In the genomic region with DNA sequence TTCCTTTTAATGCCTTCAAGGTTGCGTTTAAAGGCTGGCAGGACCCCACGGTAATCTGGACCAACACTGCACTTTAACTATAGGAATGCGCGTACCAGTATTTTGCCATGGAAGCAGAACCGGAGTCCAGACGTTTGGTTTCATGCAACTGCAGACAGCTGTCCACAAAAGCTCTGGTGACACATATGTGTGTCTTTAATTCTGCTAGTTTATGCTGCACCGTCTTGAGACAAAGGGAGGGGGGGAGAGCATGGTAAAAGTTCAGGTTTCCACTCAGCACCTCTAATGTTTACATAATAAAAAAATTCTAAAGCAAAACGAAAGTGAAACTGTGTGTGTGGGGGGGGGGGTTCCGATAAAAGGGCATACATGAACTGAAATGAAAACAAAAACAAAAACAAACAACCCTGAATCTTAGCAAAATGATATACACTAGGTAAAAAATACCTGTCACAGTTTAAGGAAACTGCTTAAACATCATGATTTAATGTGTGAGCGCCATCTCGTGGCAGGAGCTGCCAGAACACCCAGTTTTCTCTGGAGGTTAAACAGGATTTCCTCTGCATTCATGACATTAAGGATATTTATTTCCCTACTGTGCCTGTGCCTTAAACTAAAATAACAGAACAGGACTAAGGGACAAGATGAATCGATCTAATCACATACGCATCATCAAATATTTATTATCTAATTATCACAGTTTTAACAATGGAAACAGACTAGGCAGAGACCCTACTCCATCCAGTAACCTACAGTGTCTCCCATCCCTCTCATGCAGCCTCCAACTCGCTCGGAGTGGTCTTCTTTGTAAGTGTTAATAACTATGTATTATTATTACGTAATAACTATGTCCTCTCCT, we compare ENCODE assay signal across 7 mouse cellular contexts. TPM values are rescaled to one million over a fixed set of nuclear protein-coding genes. Genes with fewer than 3 reads are reported as not detected.
DNase-seq lines count a peak whose midpoint lies in the region; ATAC-seq lines count a peak whose summit lies in the region.

No protein-coding gene starts in this region.

- WGBS in intestine, embryonic 16.5 days, result 49% methylated on average over 16 of the region's 16 CpGs

- peaks cover 24% of the 10 kb centered on the region for H3K4me1 ChIP-seq in intestine, embryonic 16.5 days (ENCODE audit: control insufficient read depth, insufficient read depth, low read length)

- peak; percentile 14; the same call in 1 of the 2 replicates for ATAC-seq in intestine, embryonic 16.5 days
- peak; percentile 73; the same call in 1 of the 2 replicates for ATAC-seq in megakaryocyte-erythroid progenitor cell, adult 5-6 weeks (replicated peaks; ENCODE audit: low FRiP score, low TSS enrichment, poor library complexity, severe bottlenecking)

- H3K27me3 ChIP-seq in intestine, embryonic 16.5 days (replicated peaks; ENCODE audit: control insufficient read depth, insufficient read depth, low read length), result no peaks in the 10 kb centered on the region

- intact Hi-C loops in left cerebral cortex, postnatal 25 days (cut with DNase I), result loop anchor here (10.0 kb wide), 1 partner anchor 164 kb away; no protein-coding TSS in a partner anchor

- H3K4me3 ChIP-seq in intestine, embryonic 16.5 days (ENCODE audit: low read length), result peak overlapping the region; percentile 11; the same call in 1 of the 2 replicates

- DNase-seq in ZHBTc4 (ENCODE audit: low read depth, low spot score), result peak; percentile 61
- peak; percentile 77 for DNase-seq in cerebellum, adult 8-10 months
- DNase-seq in forelimb bud, embryonic 11.5 days (ENCODE audit: low read depth, low spot score), result peak; percentile 61
- peak; percentile 71 to 81 for DNase-seq in left cerebral cortex, postnatal 25 days (ENCODE audit: low spot score in 2 of 2)
- peak; percentile 32 for DNase-seq in skeletal muscle tissue, adult 2 months (ENCODE audit: low read depth, low spot score)

- H3K9me3 ChIP-seq in intestine, embryonic 16.5 days (ENCODE audit: control insufficient read depth, low read length), result no peaks in the 10 kb centered on the region

- H3K4me2 ChIP-seq in intestine, embryonic 16.5 days (ENCODE audit: low read depth, low read length), result peak overlapping the region; percentile 40

- H3K27ac ChIP-seq in intestine, embryonic 16.5 days (ENCODE audit: low read length), result no peak overlapping the region

- H3K9ac ChIP-seq in intestine, embryonic 16.5 days (ENCODE audit: low read depth, low read length), result no peak overlapping the region

- H3K36me3 ChIP-seq in intestine, embryonic 16.5 days (ENCODE audit: control insufficient read depth, insufficient read depth, low read length), result peaks cover 5% of the 10 kb centered on the region; the same call in 1 of the 2 replicates

RNA-seq across cellular contexts. Expression of gene Kansl1l, which starts 21.1 kb away (rescaled TPM):
- polyA plus RNA-seq in intestine, embryonic 16.5 days (2015; fragmentation: Nextera tagmentation; extraction: Ambion mirVana), result 8.8 and 9.7 TPM in 2 replicates
- total RNA-seq in left cerebral cortex, postnatal 25 days (2021), result 10 to 100 TPM; 12.5 to 15.9 TPM
- 28.2 and 36.1 TPM in 2 replicates for total RNA-seq in megakaryocyte-erythroid progenitor cell, adult 5-6 weeks (2014; fragmentation: Nextera tagmentation)
- total RNA-seq in megakaryocyte-erythroid progenitor cell, adult 5-6 weeks (2017), result 24.7 and 53.3 TPM in 2 replicates

RNA-seq across cellular contexts. Expression of gene Acadl, which starts 24.7 kb away (rescaled TPM):
- 309 and 355 TPM in 2 replicates for polyA plus RNA-seq in intestine, embryonic 16.5 days (2015; fragmentation: Nextera tagmentation; extraction: Ambion mirVana)
- total RNA-seq in left cerebral cortex, postnatal 25 days (2021), result 10 to 100 TPM; 27.5 to 27.7 TPM
- 85.6 and 91.2 TPM in 2 replicates for total RNA-seq in megakaryocyte-erythroid progenitor cell, adult 5-6 weeks (2014; fragmentation: Nextera tagmentation)
- total RNA-seq in megakaryocyte-erythroid progenitor cell, adult 5-6 weeks (2017), result 84.5 and 85.8 TPM in 2 replicates
